Mouse (Mus musculus) layer of hippocampus, postnatal 10 days (tissue): ENCODE measurements around the gene Car1. TPM values are rescaled to one million over a fixed set of nuclear protein-coding genes. Genes with fewer than 3 reads are reported as not detected.
A peak's percentile ranks its signal among the peaks of the same experiment; 100 is the strongest.
"Not testable (repeated sequence)": the region's sequence is repeated elsewhere in the genome, so short reads cannot be mapped to it uniquely, and the experiment has no call there.

ENCODE experiments used
- DNase-seq, 2 experiments: peaks; one replicate each; pipeline ENCODE4 v3.0.0; 2021; ENCODE audit warnings: low spot score in 2 of 2
- long read RNA-seq: library from polyadenylated mRNA; stranded (forward); transcript quantifications from one replicate; pipeline ENCODE4 v2.0.0, GENCODE M21; 2023
- total RNA-seq, 2 experiments: library from RNA; stranded (reverse); gene quantifications; 2 replicates each; pipeline ENCODE4 v1.2.3; 2021

Gene Car1
- total RNA-seq, result not detected
- long read RNA-seq, partial matches to known transcripts, result 0 of 2 reads
- long read RNA-seq, other reads (novel, unspliced or antisense), result 2 of 2 reads

DNA sequence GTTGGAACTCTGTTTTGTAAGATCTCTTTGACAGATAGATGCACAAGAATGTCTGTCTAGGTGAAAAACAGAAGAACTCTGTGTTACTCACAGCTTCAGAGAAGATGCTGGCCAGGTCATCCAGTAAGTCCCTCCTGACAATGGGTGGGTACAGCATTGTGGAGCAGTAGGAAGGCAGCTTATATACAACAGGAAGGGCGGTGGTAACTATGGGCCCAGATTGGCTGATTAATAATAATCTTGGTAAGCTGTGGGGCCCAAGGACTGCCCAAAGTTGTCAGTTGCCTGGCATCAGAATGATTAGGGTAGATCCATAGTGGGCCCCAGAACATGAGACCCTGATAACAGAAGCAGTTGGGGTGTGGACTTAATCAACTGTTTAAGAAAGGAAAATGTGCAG, at the start of gene Car1:
TSS of gene Car1 (minus strand) at position 158 of the 400 bp plus-strand sequence.
- DNase-seq, result no peak

DNA sequence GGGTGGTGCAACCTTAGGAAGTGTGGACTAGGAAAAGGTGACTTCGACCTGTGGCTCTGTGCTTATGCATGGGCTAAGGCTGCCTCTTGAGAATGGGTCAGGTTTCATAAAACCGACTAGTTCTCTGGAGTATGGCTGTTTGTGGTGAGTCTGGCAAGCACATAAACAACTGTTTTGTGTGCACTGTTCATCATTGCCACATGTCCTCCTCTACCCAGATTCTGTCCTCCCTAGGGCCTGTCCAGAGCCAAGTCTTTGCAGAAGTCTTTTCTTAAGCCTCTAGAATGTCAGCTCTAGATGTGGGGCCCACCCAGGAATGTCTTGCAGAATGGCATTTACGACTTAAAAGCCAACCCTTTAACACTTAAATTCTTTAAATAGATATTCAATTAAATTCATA, 49.7 kb upstream of the Car1 start:
- no peak for DNase-seq

DNA sequence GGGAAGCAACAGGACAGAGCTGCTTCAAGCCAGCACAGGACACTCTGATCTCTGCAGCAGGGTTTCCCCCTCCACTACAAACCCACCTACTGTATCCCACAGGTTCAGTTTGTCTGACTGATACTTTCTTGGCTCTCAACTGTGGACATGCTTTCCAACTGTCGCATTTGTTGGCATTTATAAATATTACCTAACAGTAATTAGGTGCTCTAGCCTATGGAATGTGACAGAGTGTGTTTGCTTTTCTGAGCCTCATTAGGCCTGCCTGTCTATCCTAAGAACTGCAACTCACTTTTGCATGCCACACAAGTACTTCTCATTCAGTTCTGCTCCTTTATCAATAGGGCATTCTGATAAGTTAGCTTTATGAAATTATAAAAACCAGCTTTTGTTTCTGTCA, 46.3 kb upstream of the Car1 start:
- DNase-seq, result no peak

DNA sequence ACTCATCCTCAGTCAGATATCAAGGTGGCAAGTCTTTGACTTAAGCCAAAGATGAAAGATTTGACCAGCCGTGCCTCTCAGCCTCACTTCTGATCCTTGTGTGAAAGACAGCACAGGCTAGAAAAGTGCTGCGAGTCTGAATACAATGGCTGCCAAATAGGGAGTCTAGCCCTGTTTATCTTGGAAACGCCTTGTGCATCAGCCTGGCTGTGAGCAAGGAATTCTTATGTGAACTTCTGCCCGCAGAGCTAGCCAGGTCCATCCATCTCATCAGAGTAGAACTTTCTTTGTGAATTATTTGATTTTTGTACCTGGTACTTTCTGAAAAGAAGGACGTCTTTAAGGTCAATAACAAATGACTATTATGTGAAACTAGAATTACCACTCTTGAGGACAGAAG, 45.8 kb upstream of the Car1 start:
- no peak for DNase-seq

DNA sequence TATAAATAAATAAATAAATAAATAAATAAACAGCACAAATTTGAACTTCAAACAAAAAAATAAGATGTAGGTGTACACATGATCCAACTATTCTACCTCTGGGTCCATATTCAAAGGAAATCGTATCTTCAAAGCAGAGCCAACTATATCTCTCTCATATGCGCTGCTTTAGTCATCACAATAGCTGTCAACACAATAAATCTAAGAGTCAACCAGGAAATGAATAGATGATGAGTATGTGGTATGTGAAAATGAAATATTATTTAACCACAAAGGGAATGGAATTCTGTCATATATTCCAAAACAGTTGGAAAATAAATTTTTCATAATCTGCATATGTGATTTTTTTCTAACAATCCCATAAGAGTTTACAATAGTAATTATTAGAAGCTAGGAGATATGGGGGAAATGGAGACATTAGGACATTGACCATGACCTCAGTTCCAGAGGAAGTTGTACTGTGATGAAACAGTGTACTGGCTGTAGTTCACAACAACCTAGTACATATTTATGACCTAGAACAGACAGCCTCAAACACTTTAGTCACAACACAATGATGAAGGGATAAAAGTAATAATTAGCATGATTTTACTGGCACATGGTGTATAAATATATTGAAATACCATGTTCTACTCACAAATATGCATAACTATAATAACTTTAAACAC, 40.6 kb upstream of the Car1 start:
- no peak for DNase-seq

GRCm38 (mm10) chr3:14839466-14840118, 31.4 kb upstream of the Car1 start:
- no peak for DNase-seq

- no peak for DNase-seq
These were observed 30.8 kb upstream of the Car1 start for GRCm38 (mm10) chr3:14838936-14839335.

- no peak for DNase-seq
These were observed 24.6 kb upstream of the Car1 start for GRCm38 (mm10) chr3:14832766-14833165.

- DNase-seq, result peak; percentile 5 to 12
These were observed 23.2 kb upstream of the Car1 start for GRCm38 (mm10) chr3:14831219-14831835.

GRCm38 (mm10) chr3:14828896-14829295, 20.7 kb upstream of the Car1 start:
- no peak for DNase-seq

- no peak for DNase-seq
These were observed 11.8 kb upstream of the Car1 start for GRCm38 (mm10) chr3:14819844-14820504.

GRCm38 (mm10) chr3:14815396-14815795, 7.2 kb upstream of the Car1 start:
- DNase-seq, result not testable (repeated sequence)

GRCm38 (mm10) chr3:14806702-14807101, 1.5 kb downstream of the Car1 start:
- no peak for DNase-seq

- DNase-seq, result no peak
These were observed 2.2 kb downstream of the Car1 start for GRCm38 (mm10) chr3:14805962-14806361.

- no peak for DNase-seq
These were observed 3.3 kb downstream of the Car1 start for GRCm38 (mm10) chr3:14804906-14805305.

DNA sequence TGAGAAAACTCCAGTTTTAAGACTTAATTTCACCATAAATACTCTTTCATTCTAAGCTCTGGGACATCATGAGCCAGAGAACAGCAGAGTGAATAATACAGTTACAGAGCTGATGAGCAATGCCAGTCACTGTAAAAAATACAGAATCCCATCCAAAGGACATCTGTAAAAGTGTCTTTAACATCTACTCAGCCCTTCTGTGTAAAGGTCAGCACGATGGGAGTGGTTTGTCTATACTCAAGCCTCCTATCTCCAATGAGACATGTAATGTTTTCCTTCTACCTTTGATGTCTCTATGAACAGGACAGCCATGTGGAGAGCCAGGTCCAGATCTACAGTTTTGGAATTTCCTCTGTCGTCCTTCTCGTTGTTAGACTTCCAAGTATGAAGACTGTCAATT, 11.1 kb downstream of the Car1 start:
- DNase-seq, result no peak

DNA sequence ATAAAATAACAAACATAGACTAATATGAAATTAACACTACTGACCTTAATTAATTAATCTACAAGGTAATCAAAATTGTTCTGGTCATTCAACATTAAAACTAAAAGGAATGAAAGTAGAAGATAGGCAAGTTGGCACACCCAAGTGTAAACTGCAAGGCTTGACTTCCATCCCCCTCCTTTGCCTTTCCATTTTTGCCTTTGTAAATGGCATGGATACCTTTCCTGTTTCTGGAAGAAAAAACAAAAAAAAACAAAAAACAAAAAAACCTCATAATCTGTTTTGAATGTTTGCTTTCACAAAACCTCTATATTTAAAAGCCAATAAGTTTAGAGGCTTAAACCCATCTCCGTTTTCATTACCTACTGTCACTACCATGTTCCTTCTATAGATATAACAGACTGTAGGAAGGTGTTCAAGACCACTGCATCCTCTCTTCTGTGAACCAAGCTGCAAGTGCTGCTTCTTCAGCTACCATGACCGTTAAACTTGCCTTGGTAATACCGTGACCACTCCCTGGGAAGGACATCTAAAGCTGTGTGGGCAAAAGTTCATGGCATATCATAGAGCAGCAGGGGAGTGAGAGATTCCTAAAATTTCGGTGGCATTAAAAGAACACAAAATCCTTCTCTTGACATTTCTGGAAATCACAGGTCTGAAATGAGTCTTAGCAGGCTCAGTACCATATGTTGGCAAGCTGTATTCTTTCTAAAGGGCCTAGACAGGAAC, 12.7 kb downstream of the Car1 start:
- DNase-seq, result no peak

DNA sequence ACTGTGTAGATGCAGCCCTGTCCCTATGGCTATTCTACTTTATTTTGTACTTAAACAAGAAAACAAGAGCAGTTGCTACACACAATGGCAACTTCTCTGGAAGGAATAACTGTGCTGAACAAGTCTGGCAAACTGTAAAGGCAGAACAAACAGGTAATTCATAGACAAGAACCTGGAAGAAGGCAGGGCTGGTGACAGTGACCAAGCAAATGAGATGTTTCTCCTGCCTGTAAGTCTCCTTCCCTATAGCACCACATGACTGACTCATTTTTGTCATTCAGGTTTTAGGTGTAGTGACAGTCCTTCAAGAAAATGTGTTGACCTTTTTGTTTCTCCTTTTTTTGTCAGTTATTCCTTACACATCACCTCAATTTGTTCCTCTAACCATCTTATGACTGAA, 16.1 kb downstream of the Car1 start:
- DNase-seq, result no peak

- no peak for DNase-seq
These were observed 20.6 kb downstream of the Car1 start for GRCm38 (mm10) chr3:14787607-14788006.

DNA sequence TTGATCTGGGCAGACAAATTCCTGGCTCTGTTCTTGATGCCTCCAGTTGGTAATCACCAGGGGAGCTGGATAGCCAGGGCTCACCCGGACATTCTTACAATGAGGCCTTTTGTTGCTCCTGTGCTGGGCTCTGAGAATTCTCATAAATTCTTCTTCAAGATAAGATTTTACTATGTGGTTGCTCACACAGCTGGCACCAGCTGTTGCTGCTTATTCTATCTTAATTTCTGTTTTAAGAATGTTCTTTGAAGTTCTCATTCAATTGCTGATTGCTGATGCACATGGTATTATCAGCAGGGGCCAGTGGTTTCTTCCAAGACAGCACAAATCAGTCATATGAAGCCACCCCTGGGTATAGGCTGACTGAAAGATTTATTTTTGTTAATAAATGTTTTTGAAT, 21.0 kb downstream of the Car1 start:
- no peak for DNase-seq

GRCm38 (mm10) chr3:14786551-14787079, 21.6 kb downstream of the Car1 start:
- no peak for DNase-seq
